In genomic region chr4:4717763-4718347, GRCm38 (mm10) we compare ENCODE assay signal across 10 mouse cellular contexts.
A peak's percentile ranks its signal among the peaks of the same experiment; 100 is the strongest.
DNase-seq lines count a peak whose midpoint lies in the region; ATAC-seq and TF ChIP-seq lines count a peak whose summit lies in the region.
"Had no signal": no experiment of that assay in that cellular context is flagged by ENCODE, and none has a peak within 500 bp of the region (broad histone marks: within the 10 kb centered on the region; RNA-seq: fewer than 3 reads in every experiment).

No protein-coding gene starts in this region.

- H3K4me3 ChIP-seq in cerebellum, adult 2 months (replicated peaks; ENCODE audit: insufficient read depth, low read depth, low read length): no peak overlapping the region
- H3K4me3 ChIP-seq in kidney, embryonic 16.5 days (ENCODE audit: low read length): no peak overlapping the region

- ATAC-seq in cerebellum, adult (ENCODE audit: insufficient number of reproducible peaks, low FRiP score, low TSS enrichment): no peak
- ATAC-seq in kidney, embryonic 16.5 days (ENCODE audit: low FRiP score, low TSS enrichment): 0 out of 2 replicates have a peak, but pooled peaks have one; percentile 31

- no peak for TF ChIP-seq POLR2A in cerebellum, adult 2 months (IDR thresholded peaks at IDR 0.05; ENCODE audit: borderline replicate concordance, insufficient read depth, low read length)

- H3K27me3 ChIP-seq in cerebellum, adult 2 months (ENCODE audit: control insufficient read depth, insufficient read depth, low read length): no peaks in the 10 kb centered on the region
- H3K27me3 ChIP-seq in kidney, embryonic 16.5 days (ENCODE audit: insufficient read depth, low read length): no peaks in the 10 kb centered on the region

- H3K4me2 ChIP-seq in kidney, embryonic 16.5 days (replicated peaks; ENCODE audit: low read depth, low read length): no peak overlapping the region

- H3K27ac ChIP-seq in cerebellum, adult 2 months (ENCODE audit: insufficient read depth, low read length): no peak overlapping the region
- H3K27ac ChIP-seq in kidney, embryonic 16.5 days (ENCODE audit: low read length): no peak overlapping the region

- no peaks in the 10 kb centered on the region for H3K36me3 ChIP-seq in kidney, embryonic 16.5 days (ENCODE audit: insufficient read depth, low read length)

- TF ChIP-seq CTCF in cerebellum, adult 2 months (IDR thresholded peaks at IDR 0.05; ENCODE audit: borderline replicate concordance, insufficient read depth, low read depth, low read length): 0 out of 2 replicates have a peak, but pooled peaks have one; percentile 4

- no peaks in the 10 kb centered on the region for H3K9me3 ChIP-seq in kidney, embryonic 16.5 days (ENCODE audit: low read length)

- no peaks in the 10 kb centered on the region for H3K4me1 ChIP-seq in cerebellum, adult 2 months (ENCODE audit: control insufficient read depth, insufficient read depth, low read length)
- H3K4me1 ChIP-seq in kidney, embryonic 16.5 days (ENCODE audit: insufficient read depth, low read length): no peaks in the 10 kb centered on the region

- DNase-seq in cerebellum, adult 2 months: peak in 1 of 2 experiments; percentile 3
- DNase-seq in kidney, adult 18-20 months: no peak
- DNase-seq in right cerebral cortex, adult 18-20 months: peak; percentile 10
- DNase-seq in right cerebral cortex, postnatal 25 days: no peak
- peak; percentile 26 for DNase-seq in telencephalon, adult 2 months (ENCODE audit: low read depth, low spot score)
- DNase-seq in spleen, postnatal 36 days (ENCODE audit: low spot score in 2 of 2): no peak
- DNase-seq: adrenal gland, postnatal 14 days; kidney, adult 11 months had no signal

- H3K9ac ChIP-seq in kidney, embryonic 16.5 days (replicated peaks; ENCODE audit: low read length): no peak overlapping the region

- 68% methylated on average over 4 of the region's 4 CpGs for WGBS in cerebellum, adult 2 months
- WGBS in kidney, embryonic 16.5 days: 60% methylated on average over 4 of the region's 4 CpGs

Comparison
In these comparisons a context has a peak if more than half of its experiments do, and no peak if none do; other contexts are left out.
1. DNase-seq: peak in right cerebral cortex, adult 18-20 months (single experiment) and telencephalon, adult 2 months (single experiment); none in kidney, adult 18-20 months (single experiment), right cerebral cortex, postnatal 25 days (single experiment) and spleen, postnatal 36 days (0 of 2).